ENCODE assay signal across 20 mouse cellular contexts in the genomic region with DNA sequence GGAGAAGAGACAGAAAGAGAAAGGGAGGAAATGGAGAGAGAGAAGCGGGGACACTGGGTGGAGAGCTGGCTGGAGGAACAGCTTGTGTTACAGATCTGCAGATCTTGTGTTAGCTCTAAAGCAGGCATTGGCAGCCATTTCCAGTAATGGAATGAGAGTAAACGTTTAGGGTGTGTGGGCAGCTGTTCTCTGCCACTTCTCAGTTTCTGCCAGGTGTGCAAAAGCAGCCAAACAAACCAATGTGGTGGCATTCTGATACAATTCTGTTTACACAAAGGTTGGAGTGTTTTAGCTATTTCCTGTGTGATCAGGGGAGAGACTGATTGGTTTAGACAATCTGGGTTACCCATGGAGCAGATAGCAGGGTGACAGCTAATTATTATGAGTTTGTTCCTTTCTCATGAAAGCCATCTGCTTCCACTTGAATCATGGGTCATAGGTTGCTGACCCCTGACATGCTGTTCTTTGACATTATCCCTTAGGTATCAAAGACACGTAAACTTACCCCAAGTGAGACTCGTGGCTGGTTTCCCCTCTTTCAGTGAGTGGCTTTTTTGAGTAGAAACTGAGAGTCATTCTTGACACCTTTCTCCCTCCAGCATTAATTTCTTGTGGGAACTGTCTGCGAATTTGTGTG. TPM values are rescaled to one million over a fixed set of nuclear protein-coding genes. Genes with fewer than 3 reads are reported as not detected.
DNase-seq lines count a peak whose midpoint lies in the region; ATAC-seq lines count a peak whose summit lies in the region.
"Had no signal": no experiment of that assay in that cellular context is flagged by ENCODE, and none has a peak within 500 bp of the region (broad histone marks: within the 10 kb centered on the region; RNA-seq: fewer than 3 reads in every experiment).

No protein-coding gene starts in this region.

- peak; percentile 35 for DNase-seq in hindbrain, embryonic 10.5 days (ENCODE audit: low spot score)
- DNase-seq in hindbrain, embryonic 14.5 days (ENCODE audit: low spot score) = no peak
- DNase-seq in CD4-positive helper T cell, adult 2 months (ENCODE audit: low read depth, low spot score) = peak; percentile 52
- peak; percentile 45 for DNase-seq in embryonic facial prominence, embryonic 10.5 days (ENCODE audit: low spot score)
- peak; percentile 50 for DNase-seq in thymus, postnatal 14 days
- no peak for DNase-seq in adrenal gland, adult 2 months
- DNase-seq in right cerebral cortex, postnatal 14 days = no peak
- DNase-seq: cerebellum, postnatal 36 days; gastrocnemius, postnatal 25 days; left cerebral cortex, postnatal 4 days; lung, embryonic 14.5 days; midbrain, embryonic 14.5 days had no signal

- peaks cover 34% of the 10 kb centered on the region for H3K27me3 ChIP-seq in hindbrain, embryonic 10.5 days (ENCODE audit: insufficient read depth, poor library complexity, severe bottlenecking)
- H3K27me3 ChIP-seq in hindbrain, embryonic 14.5 days (ENCODE audit: control insufficient read depth, insufficient read depth, low read length) = peaks cover 36% of the 10 kb centered on the region
- peaks cover 44% of the 10 kb centered on the region for H3K27me3 ChIP-seq in embryonic facial prominence, embryonic 10.5 days (replicated peaks; ENCODE audit: low read depth, poor library complexity, severe bottlenecking)

- H3K4me2 ChIP-seq in hindbrain, embryonic 14.5 days (replicated peaks) = no peak overlapping the region
- H3K4me2 ChIP-seq: heart, embryonic 13.5 days; liver, embryonic 12.5 days; lung, embryonic 14.5 days; neural tube, embryonic 15.5 days had no signal

- no peak overlapping the region for H3K27ac ChIP-seq in hindbrain, embryonic 10.5 days
- no peak overlapping the region for H3K27ac ChIP-seq in hindbrain, embryonic 14.5 days
- no peak overlapping the region for H3K27ac ChIP-seq in embryonic facial prominence, embryonic 10.5 days (replicated peaks)
- H3K27ac ChIP-seq: heart, embryonic 13.5 days; liver, embryonic 12.5 days; neural tube, embryonic 15.5 days had no signal

- H3K9me3 ChIP-seq in hindbrain, embryonic 10.5 days = no peaks in the 10 kb centered on the region
- no peaks in the 10 kb centered on the region for H3K9me3 ChIP-seq in hindbrain, embryonic 14.5 days (ENCODE audit: control insufficient read depth, low read length)
- H3K9me3 ChIP-seq in embryonic facial prominence, embryonic 10.5 days = no peaks in the 10 kb centered on the region
- H3K9me3 ChIP-seq: heart, embryonic 13.5 days; liver, embryonic 12.5 days; neural tube, embryonic 15.5 days had no signal

- ATAC-seq in hindbrain, embryonic 14.5 days (ENCODE audit: low FRiP score) = no peak
- ATAC-seq: intestine, embryonic 16.5 days; liver, embryonic 12.5 days had no signal

- H3K36me3 ChIP-seq in hindbrain, embryonic 10.5 days = no peaks in the 10 kb centered on the region
- H3K36me3 ChIP-seq in hindbrain, embryonic 14.5 days (replicated peaks; ENCODE audit: control insufficient read depth, insufficient read depth) = no peaks in the 10 kb centered on the region
- no peaks in the 10 kb centered on the region for H3K36me3 ChIP-seq in embryonic facial prominence, embryonic 10.5 days (replicated peaks)
- H3K36me3 ChIP-seq: heart, embryonic 13.5 days; liver, embryonic 12.5 days; neural tube, embryonic 15.5 days had no signal

- H3K4me3 ChIP-seq in hindbrain, embryonic 10.5 days = no peak overlapping the region
- no peak overlapping the region for H3K4me3 ChIP-seq in hindbrain, embryonic 14.5 days (replicated peaks; ENCODE audit: low read length)
- no peak overlapping the region for H3K4me3 ChIP-seq in embryonic facial prominence, embryonic 10.5 days
- H3K4me3 ChIP-seq: heart, embryonic 13.5 days; liver, embryonic 12.5 days; myocyte; neural tube, embryonic 15.5 days had no signal

- H3K9ac ChIP-seq in hindbrain, embryonic 14.5 days = no peak overlapping the region
- H3K9ac ChIP-seq: heart, embryonic 13.5 days; liver, embryonic 12.5 days; lung, embryonic 14.5 days; neural tube, embryonic 15.5 days had no signal

- H3K4me1 ChIP-seq in hindbrain, embryonic 10.5 days (replicated peaks) = peaks cover 10% of the 10 kb centered on the region; the same call in 1 of the 2 replicates
- H3K4me1 ChIP-seq in hindbrain, embryonic 14.5 days (replicated peaks; ENCODE audit: control insufficient read depth, insufficient read depth, low read length) = peaks cover 7% of the 10 kb centered on the region
- peaks cover 25% of the 10 kb centered on the region for H3K4me1 ChIP-seq in embryonic facial prominence, embryonic 10.5 days
- H3K4me1 ChIP-seq: heart, embryonic 13.5 days; liver, embryonic 12.5 days had no signal

- 42% methylated on average over 5 of the region's 5 CpGs for WGBS in hindbrain, embryonic 10.5 days
- WGBS in hindbrain, embryonic 14.5 days = 55% methylated on average over 5 of the region's 5 CpGs
- 21% methylated on average over 5 of the region's 5 CpGs for WGBS in embryonic facial prominence, embryonic 10.5 days

RNA-seq across cellular contexts. Expression of a gene that starts 3.4 kb away (rescaled TPM):
- polyA plus RNA-seq in hindbrain, embryonic 10.5 days (2016; fragmentation: Nextera tagmentation; extraction: Ambion mirVana) = 2.0 and 2.6 TPM in 2 replicates
- polyA plus RNA-seq in hindbrain, embryonic 14.5 days (2014; fragmentation: Nextera tagmentation; extraction: Ambion mirVana) = 1.1 and 1.7 TPM in 2 replicates
- polyA plus RNA-seq in embryonic facial prominence, embryonic 10.5 days (2016; fragmentation: Nextera tagmentation; extraction: Ambion mirVana) = 2.2 and 3.7 TPM in 2 replicates
- total RNA-seq in adrenal gland, adult 2 months (2021) = 10 to 100 TPM in 1 of 2 experiments, 1 to 10 TPM in 1; 6.2 to 13.3 TPM
- 0.99 and 1.3 TPM in 2 replicates for polyA plus RNA-seq in adrenal gland, adult 2 months (2012; rRNA removed)

RNA-seq across cellular contexts. Expression of a gene that starts 18.8 kb away (rescaled TPM):
- 2.8 and 4.3 TPM in 2 replicates for polyA plus RNA-seq in hindbrain, embryonic 10.5 days (2016; fragmentation: Nextera tagmentation; extraction: Ambion mirVana)
- polyA plus RNA-seq in hindbrain, embryonic 14.5 days (2014; fragmentation: Nextera tagmentation; extraction: Ambion mirVana) = 0.44 and 0.90 TPM in 2 replicates
- 9.7 TPM in 2 replicates for polyA plus RNA-seq in embryonic facial prominence, embryonic 10.5 days (2016; fragmentation: Nextera tagmentation; extraction: Ambion mirVana)
- 10 to 100 TPM in 1 of 2 experiments, 1 to 10 TPM in 1; 9.2 to 12.5 TPM for total RNA-seq in adrenal gland, adult 2 months (2021)
- polyA plus RNA-seq in adrenal gland, adult 2 months (2012; rRNA removed) = 3.7 and 4.9 TPM in 2 replicates
- polyA plus RNA-seq: C2C12, myocyte had no signal

RNA-seq across cellular contexts. Expression of a gene that starts 20.6 kb away (rescaled TPM):
- 0.38 and 0.60 TPM in 2 replicates for polyA plus RNA-seq in hindbrain, embryonic 10.5 days (2016; fragmentation: Nextera tagmentation; extraction: Ambion mirVana)
- 0.25 TPM in 1 of 2 replicates, not detected in the other for polyA plus RNA-seq in hindbrain, embryonic 14.5 days (2014; fragmentation: Nextera tagmentation; extraction: Ambion mirVana)
- 0.96 and 1.4 TPM in 2 replicates for polyA plus RNA-seq in embryonic facial prominence, embryonic 10.5 days (2016; fragmentation: Nextera tagmentation; extraction: Ambion mirVana)
- 1 to 10 TPM; 1.0 to 2.9 TPM for total RNA-seq in adrenal gland, adult 2 months (2021)
- polyA plus RNA-seq in adrenal gland, adult 2 months (2012; rRNA removed) = 0.06 and 0.08 TPM in 2 replicates
- polyA plus RNA-seq: C2C12; liver, embryonic 12.5 days; myocyte had no signal

RNA-seq across cellular contexts. Expression of a gene that starts 49.0 kb away (rescaled TPM):
- polyA plus RNA-seq in hindbrain, embryonic 10.5 days (2016; fragmentation: Nextera tagmentation; extraction: Ambion mirVana) = not detected in 2 replicates
- polyA plus RNA-seq in hindbrain, embryonic 14.5 days (2014; fragmentation: Nextera tagmentation; extraction: Ambion mirVana) = 0.20 and 0.22 TPM in 2 replicates
- polyA plus RNA-seq in embryonic facial prominence, embryonic 10.5 days (2016; fragmentation: Nextera tagmentation; extraction: Ambion mirVana) = not detected in 2 replicates
- 1 to 10 TPM in 1 of 2 experiments, under 1 TPM in 1; 0.55 to 1.5 TPM for total RNA-seq in adrenal gland, adult 2 months (2021)
- polyA plus RNA-seq in adrenal gland, adult 2 months (2012; rRNA removed) = 0.34 and 0.42 TPM in 2 replicates
- total RNA-seq: left cerebral cortex, postnatal 4 days had no signal
- polyA plus RNA-seq: C2C12; kidney, embryonic 16.5 days; liver, embryonic 12.5 days; lung, embryonic 14.5 days; midbrain, embryonic 14.5 days; myocyte had no signal

RNA-seq across cellular contexts. Expression of a gene that starts 59.2 kb away (rescaled TPM):
- polyA plus RNA-seq in hindbrain, embryonic 10.5 days (2016; fragmentation: Nextera tagmentation; extraction: Ambion mirVana) = 3.5 and 4.3 TPM in 2 replicates
- polyA plus RNA-seq in hindbrain, embryonic 14.5 days (2014; fragmentation: Nextera tagmentation; extraction: Ambion mirVana) = 6.9 and 8.1 TPM in 2 replicates
- polyA plus RNA-seq in embryonic facial prominence, embryonic 10.5 days (2016; fragmentation: Nextera tagmentation; extraction: Ambion mirVana) = 6.7 and 7.3 TPM in 2 replicates
- total RNA-seq in adrenal gland, adult 2 months (2021) = 10 to 100 TPM; 10.4 to 13.5 TPM
- 2.0 and 2.2 TPM in 2 replicates for polyA plus RNA-seq in adrenal gland, adult 2 months (2012; rRNA removed)
- total RNA-seq: hematopoietic stem cell, adult 5-6 weeks had no signal
- polyA plus RNA-seq: C2C12, myocyte had no signal

Comparison
In these comparisons a context has a peak if more than half of its experiments do, and no peak if none do; other contexts are left out.
1. DNase-seq: peak in hindbrain, embryonic 10.5 days (single experiment), CD4-positive helper T cell, adult 2 months (single experiment), embryonic facial prominence, embryonic 10.5 days (single experiment) and thymus, postnatal 14 days (single experiment); none in hindbrain, embryonic 14.5 days (single experiment), adrenal gland, adult 2 months (single experiment) and right cerebral cortex, postnatal 14 days (single experiment).